Mouse (Mus musculus) thymus, postnatal 0 days (tissue): ENCODE results near the gene Gm3409. TPM values are rescaled to one million over a fixed set of nuclear protein-coding genes. Genes with fewer than 3 reads are reported as not detected.
"Not testable (repeated sequence)": the region's sequence is repeated elsewhere in the genome, so short reads cannot be mapped to it uniquely, and the experiment has no call there.

Experiments
- DNase-seq: peaks from one replicate; pipeline ENCODE4 v3.0.0-alpha.2; 2015; ENCODE audit warnings: low spot score
- polyA plus RNA-seq: library from polyadenylated mRNA; unstranded; fragments of >200 nt; fragmentation: Nextera tagmentation; extraction: Ambion mirVana; gene quantifications from 2 replicates; pipeline ENCODE4 v1.2.1, GENCODE M21; 2015

Gm3409 gene
- 0.13 TPM in 1 of 2 replicates, not detected in the other for polyA plus RNA-seq

GRCm38 (mm10) chr5:146537347-146537746 lies at the start of gene Gm3409:
Gm3409 (plus strand) TSS chr5:146537647.
- DNase-seq = not testable (repeated sequence)

DNA sequence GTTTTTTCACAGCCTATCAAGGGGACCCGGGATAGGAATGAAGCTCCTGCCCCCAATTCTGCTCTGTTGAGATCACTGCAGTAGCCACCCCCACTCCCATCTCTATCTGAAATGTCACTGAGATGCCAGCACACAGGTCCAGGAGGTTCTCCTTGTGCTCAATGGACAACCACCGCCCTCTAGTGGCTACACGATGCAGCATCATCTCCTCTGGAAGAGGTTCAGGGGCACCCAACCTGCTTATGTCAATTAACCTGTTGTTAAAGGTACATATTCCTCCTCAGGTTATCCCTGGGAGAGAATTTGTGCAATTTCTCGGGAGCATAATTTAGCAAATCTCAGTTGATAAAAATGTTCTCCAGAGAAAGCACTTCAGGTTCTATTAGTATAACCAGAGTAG lies 48.5 kb upstream of the Gm3409 start:
- not testable (repeated sequence) for DNase-seq

GRCm38 (mm10) chr5:146491063-146491462 lies 46.4 kb upstream of the Gm3409 start, which contains the start of gene Gm6370:
Gm6370 (plus strand) TSS chr5:146491363.
- not testable (repeated sequence) for DNase-seq

DNA sequence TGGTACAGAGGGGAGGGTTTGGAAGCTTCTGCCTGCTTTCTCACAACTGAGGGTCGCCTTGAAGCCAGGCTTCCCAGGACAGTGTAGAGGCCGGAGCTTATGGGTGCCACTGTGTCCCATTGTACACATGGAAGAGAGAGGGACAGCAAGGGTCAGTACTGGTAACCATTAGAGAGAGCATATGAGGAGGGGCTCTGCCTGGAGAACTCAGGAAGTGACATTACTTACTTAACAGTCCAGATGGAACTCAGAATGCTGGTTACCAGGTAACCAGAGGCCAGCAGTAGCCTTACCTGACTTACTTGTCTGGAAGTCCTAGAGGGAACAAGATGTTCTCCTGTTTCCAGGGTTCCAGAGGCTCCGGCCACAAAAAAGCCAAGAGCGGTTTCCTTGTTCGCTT lies 35.3 kb upstream of the Gm3409 start, which contains the start of gene 4930449I24Rik:
Gene 4930449I24Rik (plus strand): TSS at position 301 of the 400 bp plus-strand sequence.
- not testable (repeated sequence) for DNase-seq

DNA sequence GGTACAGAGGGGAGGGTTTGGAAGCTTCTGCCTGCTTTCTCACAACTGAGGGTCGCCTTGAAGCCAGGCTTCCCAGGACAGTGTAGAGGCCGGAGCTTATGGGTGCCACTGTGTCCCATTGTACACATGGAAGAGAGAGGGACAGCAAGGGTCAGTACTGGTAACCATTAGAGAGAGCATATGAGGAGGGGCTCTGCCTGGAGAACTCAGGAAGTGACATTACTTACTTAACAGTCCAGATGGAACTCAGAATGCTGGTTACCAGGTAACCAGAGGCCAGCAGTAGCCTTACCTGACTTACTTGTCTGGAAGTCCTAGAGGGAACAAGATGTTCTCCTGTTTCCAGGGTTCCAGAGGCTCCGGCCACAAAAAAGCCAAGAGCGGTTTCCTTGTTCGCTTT lies 23.6 kb upstream of the Gm3409 start, which contains the start of gene Gm3402:
Gene Gm3402 (plus strand): TSS at position 301 of the 400 bp plus-strand sequence.
- DNase-seq = not testable (repeated sequence)

- DNase-seq = not testable (repeated sequence)
Measured at GRCm38 (mm10) chr5:146525501-146525900, 11.9 kb upstream of the Gm3409 start, which contains the start of gene Gm3404. Gm3404 (plus strand) TSS chr5:146525801.

- DNase-seq = not testable (repeated sequence)
Measured at GRCm38 (mm10) chr5:146555836-146556235, 18.4 kb downstream of the Gm3409 start, which contains the start of gene Gm3415. Gm3415 (plus strand) TSS chr5:146556136.

DNA sequence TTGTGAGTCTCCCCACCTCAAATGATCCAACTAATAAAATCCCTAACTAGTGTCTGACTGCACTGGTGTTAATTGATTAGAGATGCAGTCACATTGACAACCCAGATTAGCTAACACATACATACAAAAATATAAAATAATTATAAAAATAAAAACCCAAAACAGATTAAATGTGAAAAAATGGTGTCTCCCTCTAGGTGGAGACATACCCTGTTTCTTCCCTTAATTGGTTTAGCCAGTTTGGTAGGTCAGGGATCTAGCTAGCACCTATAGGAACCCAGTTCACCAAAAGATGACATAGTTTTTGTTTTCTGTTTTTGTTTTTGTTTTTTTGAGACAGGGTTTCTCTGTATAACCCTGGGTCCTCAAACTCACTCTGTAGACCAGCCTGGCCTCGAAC lies 26.8 kb downstream of the Gm3409 start:
- no peak for DNase-seq

DNA sequence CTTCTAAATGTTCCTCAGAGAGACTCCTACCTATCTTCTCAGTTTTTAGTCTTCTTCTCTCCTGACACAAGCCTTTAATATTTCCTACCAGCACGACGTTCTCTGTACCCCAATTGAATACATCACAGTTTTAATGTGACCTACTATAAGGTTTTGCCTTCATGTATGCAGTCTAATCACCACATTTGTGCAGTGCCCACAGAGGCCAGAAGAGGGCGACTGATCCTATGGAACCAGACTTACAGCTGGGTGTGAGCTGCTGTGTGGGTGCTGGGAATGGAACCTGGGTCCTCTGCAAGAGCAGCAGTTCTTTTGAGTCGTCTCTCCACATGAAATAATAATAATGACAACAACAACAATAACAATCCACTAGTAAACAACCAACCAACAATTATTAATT lies 29.6 kb downstream of the Gm3409 start:
- DNase-seq = peak; percentile 58

- DNase-seq = not testable (repeated sequence)
Measured at GRCm38 (mm10) chr5:146570179-146570578, 32.7 kb downstream of the Gm3409 start.

DNA sequence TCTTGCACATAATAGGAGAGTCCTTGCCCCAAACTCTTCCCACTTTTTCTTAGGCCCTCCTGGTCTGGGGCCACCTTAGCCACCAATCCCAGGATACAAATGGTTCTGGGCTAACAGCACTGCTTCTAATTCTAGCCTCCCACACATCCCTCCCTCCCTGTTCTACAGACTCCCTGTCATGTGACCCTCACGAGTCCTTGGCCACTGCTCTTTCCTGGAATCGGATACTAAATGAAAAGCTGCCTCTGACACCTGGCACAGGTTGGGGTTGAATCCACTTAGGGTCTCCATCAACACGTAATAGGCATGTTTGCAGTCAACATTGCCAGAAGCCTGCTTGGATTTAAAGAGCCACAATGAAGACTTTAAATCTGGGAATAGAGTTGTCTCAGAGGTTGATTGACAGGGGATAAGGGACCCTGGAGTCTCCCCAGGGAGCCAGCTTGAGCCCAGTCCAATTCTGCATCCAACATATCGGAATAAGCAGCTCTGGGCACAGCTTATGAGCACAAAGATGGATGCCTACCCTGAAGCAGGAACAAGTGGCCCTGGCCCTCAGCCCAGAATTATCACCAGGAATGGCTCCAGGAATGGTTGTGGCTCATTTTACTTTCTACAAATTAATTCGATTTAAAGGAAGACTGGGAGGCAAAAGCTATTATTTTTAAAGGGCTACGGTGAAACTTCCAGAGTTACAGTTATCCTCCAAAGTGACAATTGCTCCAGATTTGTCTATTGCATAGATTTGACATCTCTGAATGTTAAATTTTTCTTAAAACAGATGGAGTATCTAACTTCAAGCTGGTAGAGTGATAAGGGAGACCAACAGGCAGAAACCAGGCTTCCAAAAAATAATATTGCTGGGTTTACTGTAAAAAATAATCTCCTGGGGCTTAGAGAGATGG lies 34.6 kb downstream of the Gm3409 start:
- not testable (repeated sequence) for DNase-seq

- not testable (repeated sequence) for DNase-seq
Measured at GRCm38 (mm10) chr5:146572735-146573042, 35.2 kb downstream of the Gm3409 start.

GRCm38 (mm10) chr5:146576668-146577067 lies 39.2 kb downstream of the Gm3409 start:
- DNase-seq = no peak

DNA sequence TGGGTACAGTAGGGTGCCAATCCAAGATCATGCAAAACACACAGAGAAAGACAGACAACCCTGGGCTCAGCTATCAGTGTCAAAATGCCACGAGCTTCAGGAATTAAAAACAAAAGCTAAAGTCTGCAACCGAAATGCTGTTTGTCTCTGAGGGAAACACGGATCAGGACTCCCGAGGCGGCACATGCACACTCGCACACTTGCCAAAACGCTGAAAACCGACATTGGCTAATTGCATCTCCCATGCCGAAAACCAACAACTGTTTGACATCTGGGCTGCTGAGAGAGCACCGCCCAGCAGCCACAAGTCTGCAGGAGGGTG lies 46.7 kb downstream of the Gm3409 start:
- no peak for DNase-seq

DNA sequence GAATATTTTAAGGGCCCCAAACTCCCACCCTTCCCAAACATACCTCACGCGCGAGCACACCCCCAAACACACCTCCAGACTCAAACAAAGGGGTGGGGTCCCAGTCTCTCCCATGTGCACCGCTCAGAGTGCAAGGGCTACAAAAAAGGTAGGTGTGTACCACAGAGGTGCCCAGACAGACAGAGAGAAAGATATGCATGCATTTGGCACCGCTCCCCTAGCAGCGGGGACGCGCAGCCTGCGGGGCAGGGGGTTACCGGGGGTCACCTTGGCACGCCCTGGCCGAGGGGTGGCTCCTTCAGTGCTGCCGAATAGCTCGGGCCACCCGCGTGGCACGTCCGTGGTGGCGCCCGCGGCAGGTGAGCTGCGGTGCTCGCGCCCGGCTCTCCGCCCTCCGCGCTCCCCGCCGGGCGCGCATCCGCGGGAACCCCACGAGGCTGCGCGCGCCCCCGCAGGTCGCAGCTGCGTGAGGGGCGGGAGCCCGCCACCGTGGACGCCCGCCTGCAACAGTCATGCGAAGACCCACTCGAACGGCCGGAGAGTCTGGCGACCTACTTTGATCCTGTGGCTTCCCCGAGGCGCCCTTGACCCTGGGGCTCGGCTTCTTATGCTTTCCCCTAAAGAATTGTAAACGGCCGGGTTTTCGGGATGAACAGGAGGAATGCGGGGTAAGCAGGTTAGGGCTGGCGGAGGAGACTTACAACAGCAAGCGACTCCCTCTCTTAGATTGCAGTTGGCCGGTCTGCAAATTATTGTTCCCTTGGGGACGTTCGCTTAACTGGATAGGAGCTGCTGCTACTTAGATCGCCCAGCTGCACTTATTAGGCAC lies 47.2 kb downstream of the Gm3409 start, which contains the start of gene Gpr12:
Gene Gpr12 (minus strand): TSS at position 762 of the 829 bp plus-strand sequence.
- DNase-seq = no peak

DNA sequence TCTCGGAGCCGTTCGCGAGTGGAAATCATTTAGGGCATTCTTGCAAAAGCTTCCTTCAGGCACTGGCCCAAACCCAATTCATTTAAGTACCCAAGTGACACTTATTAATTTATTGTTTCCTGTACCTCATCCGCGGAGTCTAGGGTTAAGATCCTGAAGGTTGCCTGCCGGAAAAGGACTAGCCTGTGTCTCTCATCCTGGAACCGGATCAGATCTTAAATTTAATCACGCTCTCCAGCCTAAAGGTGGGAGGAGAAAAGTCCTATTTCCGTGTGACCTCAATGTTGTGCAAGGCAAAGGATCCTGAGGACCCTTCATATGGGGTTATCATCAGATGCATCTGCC lies 47.8 kb downstream of the Gm3409 start:
- DNase-seq = no peak

DNA sequence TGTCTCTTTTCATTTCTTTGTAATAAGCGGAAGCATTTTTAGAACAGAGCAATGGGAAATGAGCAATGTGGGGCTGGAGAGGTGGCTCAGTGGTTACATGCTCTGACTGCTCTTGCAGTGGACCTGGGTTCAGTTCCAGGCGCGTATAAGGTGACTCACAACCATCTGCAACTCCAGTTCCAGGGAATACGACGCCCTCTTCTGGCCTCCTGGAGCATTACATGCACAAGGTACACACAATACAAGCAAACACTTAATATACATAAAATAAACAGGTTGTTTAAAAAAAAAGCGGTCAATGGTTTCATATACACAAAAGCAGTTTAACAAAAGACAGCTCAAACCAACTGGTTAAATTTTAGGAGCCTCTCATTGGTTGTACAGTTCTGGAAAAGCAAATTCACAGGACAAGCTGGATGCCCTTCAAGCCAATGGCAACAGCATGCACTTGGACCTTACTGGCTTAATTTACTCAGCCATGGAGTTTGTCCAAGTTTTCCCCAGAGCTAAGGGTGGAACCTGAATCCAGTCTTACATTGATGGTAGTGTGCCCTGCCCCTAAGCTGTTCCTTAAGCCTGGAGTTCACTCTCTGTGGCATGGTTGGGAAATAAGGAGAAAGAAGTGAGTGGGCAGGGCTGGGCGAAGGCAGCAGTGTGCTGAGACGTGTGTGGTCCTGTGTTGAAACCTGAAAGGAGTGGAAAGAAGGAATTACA lies 49.1 kb downstream of the Gm3409 start:
- no peak for DNase-seq
